Mouse (Mus musculus): ENCODE measurements around the gene Banf2.

DNA sequence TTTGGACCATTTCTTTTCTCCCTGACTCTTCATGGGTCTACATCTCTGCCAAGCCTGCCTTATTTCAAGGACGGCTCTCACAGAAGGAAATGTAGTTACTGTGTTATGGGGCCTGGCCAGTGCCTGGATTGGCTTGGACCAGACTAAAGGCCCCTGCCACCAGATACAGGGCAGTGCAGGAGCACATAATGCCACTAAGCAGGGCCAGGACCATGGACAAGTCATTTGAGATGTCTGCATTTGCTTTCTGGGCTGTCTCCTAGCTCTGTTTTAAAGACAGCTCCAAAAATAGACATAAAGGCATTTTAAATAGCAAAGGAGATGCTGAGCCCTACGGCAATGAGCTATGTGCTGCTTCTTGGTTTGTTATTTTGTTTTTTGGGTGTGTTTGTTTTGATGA, 43.8 kb downstream of the Banf2 start:
- TF ChIP-seq POLR2A (IDR thresholded peaks at IDR 0.05; ENCODE audit: borderline replicate concordance, extremely low read depth, low read depth, low read length) (no peak), CTCF (IDR thresholded peaks at IDR 0.05; ENCODE audit: insufficient read depth, low read length) (no peak)
